Mouse (Mus musculus) gastrocnemius, postnatal 25 days (tissue): ENCODE data around the gene Oxt. TPM values are rescaled to one million over a fixed set of nuclear protein-coding genes. Genes with fewer than 3 reads are reported as not detected.
"Not testable (repeated sequence)": the region's sequence is repeated elsewhere in the genome, so short reads cannot be mapped to it uniquely, and the experiment has no call there.

Experiments used
- DNase-seq: peaks from one replicate; pipeline ENCODE4 v3.0.0; 2022
- long read RNA-seq, 2 experiments: library from polyadenylated mRNA; stranded (forward); transcript quantifications; one replicate each; pipeline ENCODE4 v2.0.0; 2021
- total RNA-seq, 2 experiments: library from RNA; stranded (reverse); gene quantifications; 1 replicate in 1 of 2; 2 replicates in 1 of 2; pipeline ENCODE4 v1.2.3; 2021

The Oxt gene
- total RNA-seq = not detected
- long read RNA-seq, experiment 1 = 0 reads
- long read RNA-seq, experiment 2 = 0 reads

DNA sequence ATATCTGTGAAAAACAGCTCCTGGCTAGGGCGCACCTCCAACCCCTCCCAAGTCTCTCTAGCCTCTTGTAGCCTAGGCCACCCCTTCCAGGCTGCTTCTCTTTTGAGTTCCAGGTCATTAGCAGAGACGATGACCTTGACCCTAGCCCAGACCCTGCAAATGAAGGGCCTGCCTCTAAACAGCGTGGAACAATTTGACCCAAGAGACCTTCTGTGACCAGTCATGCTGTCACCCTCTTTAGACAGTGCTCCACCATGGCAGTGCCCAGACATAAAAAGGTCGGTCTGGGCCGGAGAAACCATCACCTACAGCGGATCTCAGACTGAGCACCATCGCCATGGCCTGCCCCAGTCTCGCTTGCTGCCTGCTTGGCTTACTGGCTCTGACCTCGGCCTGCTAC lies at the start of gene Oxt:
TSS of gene Oxt (plus strand) at position 301 of the 400 bp plus-strand sequence.
- DNase-seq = no peak

GRCm38 (mm10) chr2:130528457-130528856 lies 47.5 kb upstream of the Oxt start:
- no peak for DNase-seq

- DNase-seq = no peak
Measured at GRCm38 (mm10) chr2:130529290-130529689, 46.7 kb upstream of the Oxt start.

DNA sequence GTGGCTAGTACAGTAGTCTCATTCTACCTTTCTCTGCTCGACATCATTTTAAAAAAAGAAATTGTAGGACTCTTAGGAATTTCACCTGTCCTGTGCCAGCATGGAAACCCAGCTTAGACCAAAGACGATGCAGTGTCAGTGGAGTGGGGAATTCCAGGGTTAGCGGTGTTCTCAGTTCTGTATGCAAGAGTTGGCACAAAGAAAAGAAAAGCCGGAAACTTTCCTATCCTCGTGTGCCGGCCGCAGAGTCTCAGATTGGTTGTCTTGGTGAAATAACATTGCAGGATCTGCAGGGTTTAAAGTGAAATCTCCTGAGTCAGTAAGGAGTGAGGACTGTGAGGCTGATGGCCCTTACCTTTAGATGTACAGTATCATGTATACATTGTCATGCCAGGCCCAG lies 46.0 kb upstream of the Oxt start:
- DNase-seq = no peak

- no peak for DNase-seq
Measured at GRCm38 (mm10) chr2:130532201-130532600, 43.8 kb upstream of the Oxt start.

DNA sequence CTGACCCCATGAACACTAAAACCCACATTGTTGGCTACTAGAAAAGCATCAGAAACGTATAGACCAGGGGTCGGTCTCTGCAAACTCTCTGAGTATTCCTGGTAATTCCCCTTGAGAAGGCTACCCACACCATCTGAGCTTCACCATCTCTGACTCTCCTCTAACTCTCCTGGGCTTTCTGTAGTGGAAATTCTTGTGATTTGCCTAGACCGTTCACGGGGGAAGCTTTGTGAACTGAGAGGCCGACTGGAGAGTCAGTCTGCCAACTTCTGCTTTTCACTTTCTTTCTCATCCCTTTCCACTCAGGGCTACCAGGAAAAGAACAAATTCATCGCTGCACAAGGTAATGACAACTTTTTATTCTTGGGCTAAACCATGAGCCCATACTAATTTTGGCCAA lies 41.0 kb upstream of the Oxt start:
- no peak for DNase-seq

GRCm38 (mm10) chr2:130536890-130537289 lies 39.1 kb upstream of the Oxt start:
- no peak for DNase-seq

DNA sequence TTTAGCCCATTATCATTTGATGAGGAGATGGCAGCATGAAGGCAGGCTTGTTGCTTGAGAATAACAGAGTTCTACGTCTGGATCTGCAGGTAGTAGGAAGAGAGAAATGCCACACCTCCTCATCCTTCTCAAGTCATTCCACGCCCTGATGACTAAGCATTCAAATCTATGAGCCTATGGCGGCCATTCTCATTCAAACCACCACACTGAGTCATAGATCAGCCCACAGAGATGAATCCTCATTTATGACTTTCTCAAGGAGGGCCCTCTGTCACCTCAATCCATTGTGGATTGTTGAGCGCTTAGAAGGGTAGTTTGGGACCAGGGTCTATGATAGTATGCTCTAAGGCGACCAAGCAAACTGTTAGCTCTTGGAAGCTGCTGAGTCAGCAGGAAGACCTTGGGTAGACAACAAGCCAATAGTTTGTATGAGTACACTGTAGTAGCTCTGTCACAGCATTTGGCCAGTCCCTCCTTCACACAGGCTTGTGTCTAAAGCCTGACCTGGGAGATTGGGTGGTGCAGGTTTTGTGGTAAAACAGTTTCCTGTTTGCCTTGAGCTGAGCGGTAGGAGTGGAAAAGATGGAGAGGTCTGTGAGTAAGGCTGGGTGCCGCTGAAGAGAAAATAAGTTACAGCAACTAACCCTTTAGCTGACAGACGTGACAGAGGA lies 37.0 kb upstream of the Oxt start:
- DNase-seq = no peak

DNA sequence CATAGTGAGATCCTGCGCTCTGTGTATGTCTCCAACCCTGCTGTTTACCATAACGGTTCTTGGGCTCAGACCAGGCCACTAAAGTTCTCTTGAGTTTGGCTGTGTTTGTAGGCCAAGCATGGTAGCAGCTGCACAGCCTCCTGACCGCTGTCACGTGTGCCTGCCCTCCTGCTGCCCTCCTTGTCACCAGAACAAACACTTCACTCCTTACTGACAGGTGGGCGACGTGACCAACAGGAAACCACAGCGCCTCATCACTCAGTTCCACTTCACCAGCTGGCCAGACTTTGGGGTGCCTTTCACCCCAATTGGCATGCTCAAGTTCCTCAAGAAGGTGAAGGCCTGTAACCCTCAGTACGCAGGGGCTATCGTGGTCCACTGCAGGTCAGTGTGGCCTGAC lies 35.7 kb upstream of the Oxt start:
- DNase-seq = no peak

DNA sequence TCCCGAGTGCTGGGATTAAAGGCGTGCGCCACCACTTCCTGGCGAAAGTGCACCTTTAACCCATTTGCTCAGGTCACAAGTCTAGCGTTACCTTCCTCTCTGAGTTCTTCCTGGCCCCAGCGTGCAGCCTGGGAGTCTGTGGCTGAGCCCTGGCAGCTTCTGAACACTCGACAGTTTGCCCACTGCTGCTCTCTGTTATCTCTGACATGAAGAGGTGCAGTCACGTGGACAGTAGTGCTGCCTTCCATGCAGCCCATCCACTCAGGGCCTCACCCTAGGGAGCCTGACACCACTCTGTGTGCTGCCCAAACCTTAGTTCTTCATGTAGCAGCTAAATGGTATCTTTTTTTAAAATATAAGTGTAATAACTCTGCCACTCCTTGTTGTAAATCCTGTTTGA lies 29.0 kb upstream of the Oxt start:
- no peak for DNase-seq

DNA sequence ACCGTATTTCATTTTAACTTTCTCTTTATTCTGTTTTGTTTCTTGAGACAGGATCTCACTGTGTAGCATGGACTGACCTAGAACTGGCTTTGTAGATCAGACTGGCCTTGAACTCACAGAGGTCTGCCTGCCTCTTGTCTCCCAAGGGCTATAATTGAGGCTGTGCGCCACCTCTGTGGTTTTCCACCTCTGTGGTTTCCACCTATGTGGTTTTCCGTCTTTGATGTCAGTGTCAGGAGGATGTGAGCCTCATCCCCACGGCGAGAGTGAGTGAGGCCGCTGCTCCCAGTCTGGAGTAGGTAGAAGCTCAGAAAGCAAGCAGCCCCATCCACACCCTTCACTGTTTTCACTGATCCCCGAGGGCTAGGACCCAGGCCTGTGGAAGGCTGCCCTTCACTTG lies 21.1 kb upstream of the Oxt start:
- no peak for DNase-seq

- DNase-seq = no peak
Measured at GRCm38 (mm10) chr2:130556292-130556691, 19.7 kb upstream of the Oxt start.

DNA sequence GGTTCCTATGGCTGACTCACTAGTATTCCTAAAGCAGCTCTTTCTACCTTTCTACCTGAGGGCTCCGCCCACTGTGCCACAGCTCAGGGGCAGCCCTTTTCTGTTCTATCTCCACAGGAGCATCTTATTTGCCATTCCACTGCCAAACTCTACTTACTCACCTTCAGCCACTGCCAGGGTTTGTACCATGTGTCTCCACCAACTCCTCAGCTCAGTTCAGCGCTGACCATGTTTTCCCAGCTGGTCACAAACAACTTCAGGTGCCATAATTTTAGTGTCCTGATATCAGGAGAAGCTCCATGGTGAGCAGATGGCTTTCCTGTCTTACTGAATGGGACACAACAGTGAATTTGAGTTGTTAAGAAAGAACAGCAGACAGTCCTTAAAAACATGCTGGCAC lies 18.5 kb upstream of the Oxt start:
- DNase-seq = no peak

DNA sequence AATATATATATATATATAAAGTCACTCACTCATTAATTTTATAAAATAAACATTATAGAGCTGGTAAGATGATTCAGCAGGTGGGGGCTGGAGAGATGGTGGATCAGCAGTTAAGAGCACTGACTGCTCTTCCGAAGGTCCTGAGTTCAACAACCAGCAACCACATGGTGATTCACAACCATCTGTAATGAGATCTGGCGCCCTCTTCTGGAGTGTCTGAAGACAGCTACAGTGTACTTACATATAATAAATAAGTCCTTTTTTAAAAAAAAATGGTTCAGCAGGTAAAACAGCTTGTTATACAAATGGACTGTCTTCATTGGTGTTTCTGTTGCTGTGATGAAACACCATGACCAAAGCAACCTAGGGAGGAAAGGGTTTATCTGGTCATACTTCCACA lies 18.0 kb upstream of the Oxt start:
- DNase-seq = no peak

- DNase-seq = peak; percentile 94
Measured at GRCm38 (mm10) chr2:130563212-130564055, 12.5 kb upstream of the Oxt start, which contains the start of gene Mrps26. Gene Mrps26 (plus strand): TSS chr2:130563742.

- no peak for DNase-seq
Measured at GRCm38 (mm10) chr2:130564063-130564462, 11.9 kb upstream of the Oxt start.

- no peak for DNase-seq
Measured at GRCm38 (mm10) chr2:130564983-130565382, 11.0 kb upstream of the Oxt start.

DNA sequence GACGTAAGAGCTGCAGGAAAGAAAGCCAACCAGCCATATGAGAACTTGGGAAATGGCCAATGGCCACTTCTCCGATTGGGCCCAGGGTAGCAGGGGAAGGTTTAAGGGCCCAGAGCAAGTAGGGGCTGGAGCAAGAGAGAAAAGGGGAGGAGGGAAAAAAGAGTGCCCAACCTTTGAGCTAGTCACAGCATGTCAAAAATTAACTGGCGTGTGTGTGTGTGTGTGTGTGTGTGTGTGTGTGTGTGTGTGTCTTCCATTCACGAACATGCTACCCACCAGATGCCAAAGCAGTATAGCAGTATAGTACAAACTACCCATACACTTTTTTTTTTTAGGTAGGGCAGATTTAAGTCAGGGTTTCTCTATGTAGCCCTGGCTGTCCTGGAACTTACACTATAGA lies 7.1 kb upstream of the Oxt start:
- DNase-seq = no peak

DNA sequence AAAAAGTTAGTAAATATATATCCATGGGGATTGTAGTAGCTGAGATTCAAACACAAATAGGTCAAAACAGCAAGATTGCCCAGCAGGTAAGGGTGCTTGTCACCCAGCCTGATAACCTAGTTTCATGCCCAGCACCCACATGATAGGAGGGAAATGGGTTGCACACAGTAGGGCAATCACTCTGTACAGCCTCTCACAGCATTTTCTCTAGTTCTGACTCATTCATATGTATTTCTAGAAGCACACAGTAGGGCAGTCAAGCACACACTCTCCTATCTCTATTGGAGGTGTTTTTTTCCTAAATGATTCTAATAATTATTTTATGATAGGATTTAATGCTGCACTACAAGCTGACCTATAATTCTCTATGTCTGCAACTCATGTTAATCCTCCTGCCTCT lies 6.0 kb upstream of the Oxt start:
- DNase-seq = no peak

- no peak for DNase-seq
Measured at GRCm38 (mm10) chr2:130574960-130575359, 1.0 kb upstream of the Oxt start.

DNA sequence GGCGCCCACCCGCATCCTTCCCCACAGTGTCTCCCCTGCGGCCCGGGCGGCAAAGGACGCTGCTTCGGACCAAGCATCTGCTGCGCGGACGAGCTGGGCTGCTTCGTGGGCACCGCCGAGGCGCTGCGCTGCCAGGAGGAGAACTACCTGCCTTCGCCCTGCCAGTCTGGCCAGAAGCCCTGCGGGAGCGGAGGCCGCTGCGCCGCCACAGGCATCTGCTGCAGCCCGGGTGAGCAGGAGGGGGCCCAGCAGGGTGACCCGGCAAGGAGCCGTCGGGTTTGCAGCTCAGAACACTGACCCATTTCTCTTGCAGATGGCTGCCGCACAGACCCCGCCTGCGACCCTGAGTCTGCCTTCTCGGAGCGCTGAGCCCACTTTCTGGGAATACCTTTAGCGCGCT lies 591 bp downstream of the Oxt start:
- not testable (repeated sequence) for DNase-seq

- DNase-seq = no peak
Measured at GRCm38 (mm10) chr2:130577021-130577420, 1.0 kb downstream of the Oxt start.

DNA sequence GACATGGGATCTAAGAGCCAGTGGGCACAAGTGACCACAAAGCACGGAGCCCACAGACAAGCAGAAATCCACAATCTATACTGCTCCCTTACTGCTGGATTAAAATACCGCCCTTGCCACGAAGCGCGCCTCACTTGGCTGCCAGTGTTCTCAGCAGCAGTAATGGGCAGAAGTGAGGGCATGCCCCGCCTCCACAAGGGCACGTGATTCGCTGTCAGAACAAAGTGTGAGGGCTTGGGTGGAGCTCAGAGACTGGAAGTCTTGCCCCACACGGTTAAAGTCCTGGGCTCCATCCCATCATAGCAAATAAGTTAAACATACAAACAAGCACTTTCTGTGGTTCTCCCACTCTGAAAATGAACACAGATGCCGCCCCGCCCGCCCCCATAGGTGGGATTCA lies 1.7 kb downstream of the Oxt start:
- DNase-seq = peak; percentile 36

DNA sequence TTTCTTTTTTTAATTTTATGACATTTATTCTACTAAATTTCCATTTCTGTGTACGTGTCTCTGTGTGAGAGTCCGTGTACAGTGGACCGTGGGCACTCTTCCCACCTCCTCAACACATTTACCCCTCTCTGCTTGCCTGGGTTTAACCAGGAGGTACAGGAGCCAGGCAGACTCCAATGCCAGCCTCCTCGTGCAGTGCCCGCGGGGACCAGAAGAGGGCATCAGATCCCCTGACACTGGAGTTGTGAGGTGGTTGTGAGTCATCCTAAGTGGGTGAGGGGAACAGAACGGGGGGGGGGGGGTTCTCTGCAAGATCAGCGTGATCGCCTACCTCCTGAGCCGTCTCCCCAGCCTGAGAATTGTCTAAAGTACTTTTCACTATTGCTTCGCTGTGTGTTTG lies 2.2 kb downstream of the Oxt start:
- no peak for DNase-seq
